Mouse (Mus musculus) frontal cortex, adult (tissue): ENCODE data around the gene Gkn2.

Experiments used
- ATAC-seq: cut with Nextera tagmentation; 2 replicates; pipeline ENCODE4 v1.9.2; 2017; ENCODE audit warnings: mild to moderate bottlenecking, moderate library complexity, mixed read lengths; ENCODE audit not compliant: low TSS enrichment

The Gkn2 gene

DNA sequence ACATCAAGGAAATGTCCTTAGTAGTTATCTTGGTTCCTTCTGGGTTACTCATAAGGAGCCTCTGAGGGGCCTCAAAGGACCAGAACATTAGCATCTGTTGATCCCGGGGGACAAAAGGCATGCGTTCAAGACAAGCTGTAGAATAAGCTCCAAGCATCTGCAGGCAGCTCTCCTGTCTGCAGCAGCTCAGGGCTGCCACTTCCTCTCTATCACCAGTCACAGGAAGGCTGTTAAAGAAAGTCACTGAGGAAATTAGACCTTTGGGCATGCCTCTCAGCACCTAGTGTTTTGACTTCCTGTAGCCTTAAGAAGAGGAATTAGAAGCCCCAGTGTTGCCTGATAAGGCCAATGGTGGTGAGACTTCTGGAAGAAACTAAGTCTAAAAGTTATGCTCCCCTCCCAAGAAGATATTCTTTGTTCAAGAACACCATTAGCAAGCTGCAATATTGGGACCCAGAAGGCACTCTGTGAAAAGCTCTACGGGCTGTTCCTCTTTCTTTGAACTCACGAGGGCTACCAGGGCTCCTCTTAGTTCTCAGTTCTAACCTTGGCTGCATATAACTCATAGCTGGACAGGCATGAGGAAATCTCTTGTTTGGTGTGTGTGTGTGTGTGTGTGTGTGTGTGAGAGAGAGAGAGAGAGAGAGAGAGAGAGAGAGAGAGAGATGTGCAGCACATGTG is 26.9 kb downstream of the Gkn2 start:
- ATAC-seq: no peak

DNA sequence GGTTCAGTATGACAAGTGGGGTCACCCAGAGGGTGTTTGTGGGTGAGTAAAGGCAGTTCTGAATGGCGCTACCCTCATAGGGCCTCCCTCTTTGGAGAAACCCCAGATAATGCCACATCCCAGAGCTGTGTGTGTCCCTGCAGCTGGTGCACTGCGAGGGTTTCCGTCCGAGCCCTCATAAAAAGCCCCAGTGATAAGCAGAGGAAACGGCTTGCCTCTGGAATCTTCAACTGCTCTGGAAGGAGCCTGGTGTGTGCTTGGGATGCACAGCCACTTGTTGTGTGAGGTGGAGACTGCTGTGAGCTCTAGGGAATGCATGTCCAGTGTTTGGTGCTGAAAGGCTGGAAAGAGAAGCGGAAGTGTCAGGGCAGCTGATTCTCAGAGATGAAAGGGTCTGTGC is 28.3 kb downstream of the Gkn2 start:
- no peak for ATAC-seq

DNA sequence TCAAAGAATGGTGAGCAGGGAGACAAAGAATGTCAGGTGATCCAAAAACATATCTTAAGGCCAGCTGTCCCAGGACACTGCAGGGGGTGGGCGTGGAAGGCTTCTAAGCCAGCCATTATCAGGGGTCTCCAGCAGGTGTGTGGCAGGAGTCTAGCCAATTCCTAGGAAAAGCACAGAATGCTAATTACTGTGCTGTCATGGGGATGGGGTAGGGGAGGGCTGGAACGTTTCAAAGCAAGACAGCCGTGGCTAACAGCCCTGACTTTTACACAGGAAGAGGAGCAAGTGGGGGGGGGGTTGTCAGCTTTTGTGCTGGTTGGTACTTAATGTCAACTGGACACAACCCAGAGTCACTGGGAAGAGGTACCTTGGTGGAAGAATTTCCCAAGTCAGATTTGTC is 38.9 kb downstream of the Gkn2 start:
- no peak for ATAC-seq

DNA sequence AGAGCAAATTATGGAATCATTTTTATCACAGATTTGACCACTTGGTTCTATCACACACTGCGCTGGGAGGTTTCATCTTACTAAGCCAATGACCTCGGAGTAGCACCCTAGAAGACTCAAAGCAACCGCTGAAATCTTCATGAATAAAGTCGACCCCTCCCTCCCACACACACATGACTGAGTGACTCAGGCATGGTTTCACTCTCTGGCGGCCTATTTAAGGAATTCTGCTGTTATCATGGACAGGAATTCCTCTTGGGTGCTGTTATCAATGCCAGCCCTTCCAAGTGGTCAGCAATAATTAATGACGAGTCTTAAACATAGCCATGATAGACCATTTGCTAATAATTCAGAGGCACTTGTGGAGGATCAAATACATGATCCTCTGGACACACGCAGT is 49.1 kb downstream of the Gkn2 start:
- ATAC-seq: no peak

DNA sequence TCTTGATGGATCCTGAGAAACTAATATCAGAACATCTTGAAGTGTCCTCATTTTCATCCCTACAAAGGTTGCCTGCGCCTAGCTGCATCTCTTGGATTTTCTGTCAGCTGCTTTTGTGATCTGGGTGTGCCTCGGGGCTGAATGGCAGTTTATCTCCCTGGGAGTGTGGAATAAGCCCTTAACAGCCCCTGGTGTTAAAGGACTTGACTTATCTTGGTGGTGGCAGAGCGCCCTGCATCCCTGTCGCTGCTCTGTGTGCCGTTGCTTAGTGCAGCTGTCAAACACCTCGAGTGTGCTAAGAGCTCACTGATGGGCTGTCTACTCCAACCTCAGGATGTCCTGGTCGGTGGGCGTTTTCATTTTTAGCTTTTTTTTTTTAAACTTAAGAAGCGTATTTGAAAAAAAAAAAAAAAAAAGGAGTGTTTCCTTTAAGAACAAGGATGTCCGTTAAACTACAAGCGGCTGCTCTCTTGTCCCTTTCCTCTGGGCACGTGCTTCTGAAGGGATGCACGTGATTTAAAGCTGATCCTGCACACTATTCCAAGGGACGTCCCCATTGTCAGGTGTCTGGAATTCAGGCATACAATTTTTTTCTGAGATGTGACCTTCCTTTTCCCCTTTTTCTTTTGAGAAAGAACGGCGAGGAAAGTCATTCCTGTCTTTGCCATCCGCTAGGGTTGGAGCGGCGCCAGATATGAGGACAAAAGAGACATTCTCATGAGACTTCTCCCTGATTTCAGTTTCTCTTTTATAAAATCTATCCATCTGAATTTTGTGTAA is 51.1 kb downstream of the Gkn2 start:
- ATAC-seq: no peak

DNA sequence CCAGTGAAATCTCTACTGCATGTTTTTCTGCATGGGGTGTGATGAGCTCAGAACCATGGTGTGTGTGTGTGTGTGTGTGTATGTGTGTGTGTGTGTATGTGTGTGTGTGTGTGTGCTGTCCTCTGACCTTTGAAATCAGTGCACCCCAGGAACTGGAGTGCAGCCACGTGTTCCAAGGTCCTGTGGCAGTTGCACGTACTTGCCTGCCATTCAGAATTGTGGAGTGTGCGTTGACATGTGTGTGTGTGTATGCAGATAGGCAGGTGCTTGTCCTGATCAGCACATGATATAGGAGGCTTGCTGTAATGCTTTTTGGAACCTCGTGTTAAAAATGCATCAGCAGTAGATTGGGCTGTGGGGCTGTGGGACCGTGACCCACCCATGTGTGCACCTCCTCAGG is 53.8 kb downstream of the Gkn2 start:
- ATAC-seq: no peak

DNA sequence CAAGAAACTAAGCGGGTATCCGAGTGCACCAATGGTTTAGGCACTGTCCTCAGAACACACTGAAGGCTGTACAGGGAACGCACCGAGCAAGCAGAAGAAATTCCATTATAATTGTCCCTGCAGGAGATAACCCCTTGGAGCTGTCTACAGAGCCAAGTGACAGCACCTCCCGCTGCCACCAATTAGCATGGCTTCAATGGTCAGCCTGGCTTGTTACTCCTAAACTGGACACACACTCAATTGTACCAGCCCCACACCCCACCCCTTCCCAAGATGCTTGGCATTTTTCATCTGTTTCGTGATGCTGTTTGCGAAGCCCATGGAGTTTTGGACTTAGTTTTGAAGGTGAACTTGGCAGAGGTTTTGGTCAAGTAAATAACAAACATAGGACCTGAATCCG is 54.5 kb downstream of the Gkn2 start:
- no peak for ATAC-seq

DNA sequence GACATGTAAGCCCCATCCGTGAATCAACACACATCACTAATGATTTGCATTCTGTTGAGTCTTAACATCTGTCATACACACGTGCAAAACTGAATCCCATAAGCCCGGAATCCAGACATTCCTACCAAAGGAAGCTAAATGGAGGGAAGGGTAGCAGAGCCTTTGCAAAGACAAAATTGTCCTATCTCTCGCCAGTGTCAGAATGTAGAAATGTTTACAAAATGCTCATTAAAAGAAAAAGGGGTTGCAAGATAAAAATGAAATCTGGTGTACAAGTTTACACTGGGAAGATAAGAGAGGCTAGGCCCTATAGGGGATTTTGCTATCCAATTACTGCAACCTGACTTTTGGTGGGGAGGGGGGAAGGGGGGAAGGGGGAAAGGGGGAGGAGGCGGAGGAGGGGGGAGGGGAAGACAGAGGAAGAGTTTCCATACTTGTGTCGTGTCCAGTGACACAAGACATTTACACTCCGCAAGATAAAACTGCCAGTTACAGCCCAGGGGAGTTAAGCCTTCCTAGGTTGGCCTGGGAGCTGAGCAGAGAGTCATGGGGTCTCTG is 55.4 kb downstream of the Gkn2 start, which contains the start of gene Bmp10:
TSS of gene Bmp10 (plus strand) at position 508 of the 558 bp plus-strand sequence.
- ATAC-seq: no peak
